Mouse (Mus musculus) neural tube, embryonic 11.5 days (tissue): Measurements from ENCODE around the gene Actl6b. TPM values are rescaled to one million over a fixed set of nuclear protein-coding genes. Genes with fewer than 3 reads are reported as not detected.
A peak's percentile ranks its signal among the peaks of the same experiment; 100 is the strongest.

ENCODE experiments used
- ATAC-seq: fragments of 200-750 bp; cut with Nextera tagmentation; 2 replicates; pipeline ENCODE4 v1.8.0; 2017; ENCODE audit warnings: moderate number of reproducible peaks, mild to moderate bottlenecking, moderate TSS enrichment, moderate library complexity; ENCODE audit not compliant: insufficient read depth, low FRiP score, low TSS enrichment
- DNase-seq: peaks from one replicate; pipeline ENCODE4 v3.0.0-alpha.2; 2015; ENCODE audit warnings: low spot score
- H3K27ac ChIP-seq: fragments of 300-500 bp; sonication (generic); 2 replicates; pipeline ENCODE4 v1.5.1; 2014; ENCODE audit warnings: low read depth, mild to moderate bottlenecking, low read length
- H3K27me3 ChIP-seq: fragments of 300-500 bp; sonication (generic); 2 replicates; pipeline ENCODE4 v1.6.1; 2014; ENCODE audit warnings: mild to moderate bottlenecking, low read length, mixed read lengths; ENCODE audit not compliant: control insufficient read depth, insufficient read depth
- H3K36me3 ChIP-seq: fragments of 300-500 bp; sonication (generic); 2 replicates; pipeline ENCODE4 v1.6.1; 2014; ENCODE audit warnings: mild to moderate bottlenecking, low read length, moderate library complexity, mixed read lengths; ENCODE audit not compliant: control insufficient read depth, insufficient read depth
- H3K4me1 ChIP-seq: fragments of 300-500 bp; sonication (generic); 2 replicates; pipeline ENCODE4 v1.6.1; 2014; ENCODE audit warnings: low read length, mixed read lengths; ENCODE audit not compliant: control insufficient read depth, insufficient read depth
- H3K4me2 ChIP-seq: fragments of 300-500 bp; sonication (generic); 2 replicates; pipeline ENCODE4 v1.6.1; 2014; ENCODE audit warnings: low read depth, mild to moderate bottlenecking, moderate library complexity
- H3K4me3 ChIP-seq: fragments of 300-500 bp; sonication (generic); 2 replicates; pipeline ENCODE4 v1.5.1; 2014; ENCODE audit warnings: low read depth, low read length
- H3K9ac ChIP-seq: fragments of 300-500 bp; sonication (generic); 2 replicates; pipeline ENCODE4 v1.6.1; 2014; ENCODE audit warnings: mild to moderate bottlenecking, low read length
- H3K9me3 ChIP-seq: fragments of 300-500 bp; sonication (generic); 2 replicates; pipeline ENCODE4 v1.6.1; 2016; ENCODE audit warnings: low read length; ENCODE audit not compliant: control insufficient read depth
- WGBS: fragments of 180-500 bp; shearing (Covaris S2); extraction: QIAGEN DNeasy Blood & Tissue Kit; methylation state at CpG from one replicate; pipeline ENCODE4 v1.1.7; 2014; 5-methylcytosine and 5-hydroxymethylcytosine counted together
- polyA plus RNA-seq: library from polyadenylated mRNA; unstranded; fragments of >200 nt; fragmentation: Nextera tagmentation; extraction: Ambion mirVana; gene quantifications from 2 replicates; pipeline ENCODE4 v1.2.1, GENCODE M21; 2014

Actl6b gene
- polyA plus RNA-seq = 38.6 and 40.0 TPM in 2 replicates

DNA sequence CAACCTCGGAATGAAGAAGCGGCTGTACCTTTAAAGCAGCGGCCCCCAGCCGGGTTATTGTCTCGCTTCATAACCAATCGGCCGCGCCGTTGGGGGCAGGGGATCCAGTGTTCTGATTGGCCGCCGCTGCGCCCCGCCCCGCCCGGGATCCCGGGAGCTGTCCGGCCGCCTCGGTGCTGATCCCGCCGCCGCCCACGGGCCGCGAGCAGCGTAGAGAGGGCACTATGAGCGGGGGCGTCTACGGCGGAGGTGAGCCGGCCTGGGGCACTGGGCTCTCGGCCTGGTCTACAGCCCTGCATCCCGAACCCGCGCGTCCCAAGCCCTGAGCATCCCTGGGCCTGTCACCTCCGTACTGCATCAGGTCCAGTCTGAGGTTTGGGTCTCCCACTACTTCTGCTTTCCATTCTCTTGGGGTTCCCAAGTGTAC lies at the start of gene Actl6b:
Gene Actl6b (plus strand): TSS at position 107 of the 427 bp plus-strand sequence.
- WGBS = 2% methylated on average over 37 of the region's 37 CpGs
- peak within 1 kb of the TSS; percentile 40 for H3K4me3 ChIP-seq
- H3K4me1 ChIP-seq = no peaks in the 10 kb centered on the region
- no peaks in the 10 kb centered on the region for H3K9me3 ChIP-seq
- peak; percentile 88 for DNase-seq
- peak within 1 kb of the TSS; percentile 49 for H3K4me2 ChIP-seq
- no peaks in the 10 kb centered on the region for H3K36me3 ChIP-seq
- peak within 1 kb of the TSS; percentile 58 for H3K9ac ChIP-seq
- H3K27ac ChIP-seq = peak within 1 kb of the TSS; percentile 42; the same call in 1 of the 2 replicates
- 0 out of 2 replicates have a peak, but pooled peaks cover 2% of the 10 kb centered on the region for H3K27me3 ChIP-seq
- peak; percentile 88 for ATAC-seq

DNA sequence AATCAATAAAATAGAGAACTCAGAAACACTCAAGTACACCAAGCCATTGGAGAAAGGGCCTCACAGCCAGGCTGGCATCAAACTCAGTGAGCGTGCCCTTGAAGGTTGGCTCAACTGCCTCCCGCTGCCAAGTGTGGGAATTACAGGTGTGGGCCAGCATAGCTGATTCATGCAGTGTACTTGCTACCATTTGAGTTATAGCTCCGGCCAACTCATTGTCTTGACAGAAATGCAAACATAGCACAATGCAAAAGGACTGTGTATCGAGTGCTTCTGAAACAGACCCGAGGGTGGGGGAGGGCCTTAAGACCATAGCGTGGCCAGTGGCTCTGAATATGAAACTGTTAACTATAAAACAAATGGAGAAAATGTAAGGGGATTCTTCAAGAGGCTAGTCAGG lies 49.3 kb upstream of the Actl6b start:
- H3K9ac ChIP-seq = no peak overlapping the region
- DNase-seq = no peak
- no peak overlapping the region for H3K4me2 ChIP-seq
- no peak for ATAC-seq
- H3K9me3 ChIP-seq = no peaks in the 10 kb centered on the region
- H3K27ac ChIP-seq = no peak overlapping the region
- H3K4me1 ChIP-seq = 0 out of 2 replicates have a peak, but pooled peaks cover 3% of the 10 kb centered on the region
- H3K27me3 ChIP-seq = no peaks in the 10 kb centered on the region
- WGBS = 87% methylated on average over 6 of the region's 6 CpGs
- no peaks in the 10 kb centered on the region for H3K36me3 ChIP-seq
- no peak overlapping the region for H3K4me3 ChIP-seq

DNA sequence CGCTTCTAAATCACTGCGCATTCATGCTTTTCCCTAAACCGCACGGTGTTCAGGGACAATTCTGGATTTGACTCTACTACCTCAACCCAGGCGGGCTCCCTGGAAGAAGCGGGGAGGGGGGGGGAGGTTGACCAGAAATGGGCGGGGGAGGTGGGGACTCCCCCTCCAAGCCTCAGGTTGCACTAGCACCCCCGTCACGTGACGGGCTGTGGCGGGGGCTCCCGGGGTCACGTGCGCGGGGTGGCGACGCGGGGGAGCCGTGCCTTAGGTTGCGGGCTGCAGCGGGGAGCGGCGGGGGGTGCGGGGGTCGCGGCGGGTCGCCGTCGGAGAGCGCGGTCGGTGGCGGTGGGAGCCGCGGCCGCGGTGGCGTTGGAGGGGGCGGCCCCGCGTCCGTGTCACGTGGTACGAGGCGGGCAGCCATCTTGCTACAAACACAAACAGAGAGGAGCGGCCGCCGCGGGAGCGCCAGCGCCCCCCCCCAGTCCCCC lies 43.3 kb upstream of the Actl6b start:
- H3K27me3 ChIP-seq = no peaks in the 10 kb centered on the region
- H3K9ac ChIP-seq = peak overlapping the region; percentile 99
- DNase-seq (peak; percentile 79), ATAC-seq (peak; percentile 82)
- peak overlapping the region; percentile 77 for H3K4me2 ChIP-seq
- WGBS = 3% methylated on average over 26 of the region's 52 CpGs
- H3K9me3 ChIP-seq = no peaks in the 10 kb centered on the region
- no peaks in the 10 kb centered on the region for H3K36me3 ChIP-seq
- H3K27ac ChIP-seq = peak overlapping the region; percentile 80; the same call in 1 of the 2 replicates
- H3K4me3 ChIP-seq = peak overlapping the region; percentile 100
- H3K4me1 ChIP-seq = peaks cover 13% of the 10 kb centered on the region

GRCm38 (mm10) chr5:137510573-137511390 lies 42.5 kb upstream of the Actl6b start:
- under 1% methylated on average over 38 of the region's 83 CpGs for WGBS
- DNase-seq (peak; percentile 50), ATAC-seq (peak; percentile 51)
- no peaks in the 10 kb centered on the region for H3K36me3 ChIP-seq
- H3K27ac ChIP-seq = peak overlapping the region; percentile 80
- peak overlapping the region; percentile 99 for H3K9ac ChIP-seq
- no peaks in the 10 kb centered on the region for H3K27me3 ChIP-seq
- H3K4me2 ChIP-seq = peak overlapping the region; percentile 77
- H3K4me1 ChIP-seq = peaks cover 13% of the 10 kb centered on the region
- H3K4me3 ChIP-seq = peak overlapping the region; percentile 100
- H3K9me3 ChIP-seq = no peaks in the 10 kb centered on the region

DNA sequence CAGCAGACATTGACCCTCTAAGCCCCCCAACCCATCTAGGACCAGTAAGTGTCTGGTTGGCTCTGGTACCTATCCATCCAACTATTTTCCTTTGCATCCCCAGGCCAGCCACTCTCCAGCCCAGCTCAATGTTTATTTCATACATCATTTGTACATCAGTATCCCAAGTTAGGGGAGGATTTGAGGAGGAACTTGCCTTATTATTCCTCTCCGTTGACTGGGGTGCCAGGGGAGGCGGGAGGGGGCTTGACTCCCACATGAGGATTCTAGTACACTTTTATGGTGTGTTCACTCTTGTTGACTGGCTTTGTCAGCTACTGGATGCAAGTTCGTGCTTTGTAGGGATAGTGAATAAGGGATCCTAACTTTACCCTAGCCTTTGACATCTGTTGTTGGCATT lies 41.6 kb upstream of the Actl6b start:
- no peaks in the 10 kb centered on the region for H3K9me3 ChIP-seq
- H3K4me1 ChIP-seq = peaks cover 13% of the 10 kb centered on the region
- DNase-seq = no peak
- no peak overlapping the region for H3K27ac ChIP-seq
- WGBS = 68% methylated on average over 3 of the region's 3 CpGs
- peak overlapping the region; percentile 77 for H3K4me2 ChIP-seq
- H3K36me3 ChIP-seq = no peaks in the 10 kb centered on the region
- H3K27me3 ChIP-seq = no peaks in the 10 kb centered on the region
- peak overlapping the region; percentile 39; the same call in 1 of the 2 replicates for H3K9ac ChIP-seq
- peak overlapping the region; percentile 100 for H3K4me3 ChIP-seq
- ATAC-seq = no peak

- Histone ChIP-seq H3K27me3 (no peaks in the 10 kb centered on the region), H3K9ac (0 out of 2 replicates have a peak overlapping the region, but pooled peaks have one; percentile 5), H3K36me3 (peaks cover 2% of the 10 kb centered on the region; the same call in 1 of the 2 replicates), H3K27ac (no peak overlapping the region), H3K9me3 (no peaks in the 10 kb centered on the region), H3K4me2 (no peak overlapping the region), H3K4me1 (peaks cover 13% of the 10 kb centered on the region), H3K4me3 (no peak overlapping the region)
- peak; percentile 66 for DNase-seq
- WGBS = 77% methylated on average over 11 of the region's 11 CpGs
- ATAC-seq = 0 out of 2 replicates have a peak, but pooled peaks have one; percentile 32
Observed at GRCm38 (mm10) chr5:137512847-137513794, 40.2 kb upstream of the Actl6b start.

DNA sequence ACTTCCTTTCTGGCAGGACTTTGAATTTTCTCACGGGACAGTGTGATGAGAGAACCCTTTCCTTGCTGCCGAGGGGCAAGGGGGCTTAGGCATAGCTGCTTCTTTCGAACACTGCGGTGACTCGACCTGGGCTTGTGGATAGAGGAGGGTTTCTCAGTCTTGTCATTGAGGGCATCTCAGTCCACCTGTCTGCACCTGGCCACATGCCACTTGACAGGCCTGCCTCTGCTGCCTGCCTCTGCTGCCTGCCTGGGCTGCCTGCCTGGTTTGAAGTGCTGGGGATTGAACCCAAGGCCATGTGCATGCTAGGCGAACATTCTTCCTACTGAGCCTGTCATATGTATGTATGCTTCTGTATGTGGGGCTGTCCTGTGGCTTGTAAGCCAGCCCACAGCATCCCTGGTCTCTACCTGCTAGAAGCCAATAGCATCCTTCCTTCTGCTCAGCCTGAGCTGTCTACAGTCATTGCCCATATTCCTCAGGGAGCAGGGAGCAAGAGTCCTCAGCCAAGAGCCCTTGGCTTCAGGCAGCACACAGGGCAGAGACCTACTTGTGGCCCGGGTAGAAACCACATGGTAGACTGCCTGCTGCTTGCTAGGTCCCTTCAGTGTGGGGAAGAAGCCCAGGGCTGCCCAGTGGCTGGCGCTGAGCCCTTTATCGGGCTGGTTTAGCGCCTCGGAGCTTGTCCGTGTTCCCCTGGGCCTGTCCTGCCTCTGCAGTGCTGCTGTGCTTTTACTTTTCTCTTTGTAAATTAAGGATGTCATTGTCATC lies 39.2 kb upstream of the Actl6b start:
- DNase-seq = no peak
- no peak for ATAC-seq

GRCm38 (mm10) chr5:137514811-137515210 lies 38.5 kb upstream of the Actl6b start:
- no peak overlapping the region for H3K9ac ChIP-seq

More for the DNA sequence above, 39.2 kb upstream of the Actl6b start:
- Histone ChIP-seq H3K27ac (no peak overlapping the region), H3K4me3 (no peak overlapping the region), H3K36me3 (peaks cover 8% of the 10 kb centered on the region; the same call in 1 of the 2 replicates), H3K9me3 (no peaks in the 10 kb centered on the region), H3K9ac (no peak overlapping the region), H3K27me3 (no peaks in the 10 kb centered on the region), H3K4me1 (peaks cover 13% of the 10 kb centered on the region), H3K4me2 (no peak overlapping the region)
- 89% methylated on average over 12 of the region's 12 CpGs for WGBS

More at GRCm38 (mm10) chr5:137514811-137515210, 38.5 kb upstream of the Actl6b start:
- Histone ChIP-seq H3K4me2 (no peak overlapping the region), H3K36me3 (peaks cover 10% of the 10 kb centered on the region), H3K4me3 (no peak overlapping the region), H3K27me3 (no peaks in the 10 kb centered on the region), H3K27ac (no peak overlapping the region), H3K4me1 (peaks cover 13% of the 10 kb centered on the region), H3K9me3 (no peaks in the 10 kb centered on the region)
- DNase-seq (no peak), ATAC-seq (no peak)
- 93% methylated on average over 3 of the region's 3 CpGs for WGBS
